Mouse (Mus musculus): ENCODE measurements around the gene Hnrnpf.

- TF ChIP-seq POLR2A (IDR thresholded peaks at IDR 0.05; ENCODE audit: low read depth, low read length): no peak
- no peak for TF ChIP-seq CTCF (conservative IDR thresholded peaks at IDR 0.05 in 1 of 2, IDR thresholded peaks at IDR 0.05 in 1 of 2; ENCODE audit: low read depth in 2 of 2, low read length in 2 of 2)
- no peak for TF ChIP-seq CHD1 (IDR thresholded peaks at IDR 0.05; ENCODE audit: low read depth, low read length)
- no peak for TF ChIP-seq ETS1 (conservative IDR thresholded peaks at IDR 0.05; ENCODE audit: low read depth, low read length)
- 0 out of 2 replicates have a peak, but pooled peaks have one; percentile 43 for TF ChIP-seq SIN3A (IDR thresholded peaks at IDR 0.05; ENCODE audit: low read length)
- TF ChIP-seq EP300 (IDR thresholded peaks at IDR 0.05; ENCODE audit: low read length): no peak
- no peak for TF ChIP-seq NRF1 (IDR thresholded peaks at IDR 0.05; ENCODE audit: low read depth, low read length)
- no peak for TF ChIP-seq ZMIZ1 (IDR thresholded peaks at IDR 0.05; ENCODE audit: low read depth, low read length)
- no peak for TF ChIP-seq UBTF (IDR thresholded peaks at IDR 0.05; ENCODE audit: low read depth, low read length)
- TF ChIP-seq TCF12 (IDR thresholded peaks at IDR 0.05; ENCODE audit: low read depth, low read length): no peak
- TF ChIP-seq MAFK (IDR thresholded peaks at IDR 0.05; ENCODE audit: insufficient replicate concordance, low read length): no peak
- no peak for TF ChIP-seq CHD2 (IDR thresholded peaks at IDR 0.05; ENCODE audit: low read length)
- TF ChIP-seq TBP (conservative IDR thresholded peaks at IDR 0.05; ENCODE audit: low read depth, low read length): no peak
Observed at GRCm38 (mm10) chr6:117907979-117908355, 7.8 kb downstream of the Hnrnpf start.

All from CH12.LX (cell line).